Mouse (Mus musculus): ENCODE measurements around the gene Ccdc113.

DNA sequence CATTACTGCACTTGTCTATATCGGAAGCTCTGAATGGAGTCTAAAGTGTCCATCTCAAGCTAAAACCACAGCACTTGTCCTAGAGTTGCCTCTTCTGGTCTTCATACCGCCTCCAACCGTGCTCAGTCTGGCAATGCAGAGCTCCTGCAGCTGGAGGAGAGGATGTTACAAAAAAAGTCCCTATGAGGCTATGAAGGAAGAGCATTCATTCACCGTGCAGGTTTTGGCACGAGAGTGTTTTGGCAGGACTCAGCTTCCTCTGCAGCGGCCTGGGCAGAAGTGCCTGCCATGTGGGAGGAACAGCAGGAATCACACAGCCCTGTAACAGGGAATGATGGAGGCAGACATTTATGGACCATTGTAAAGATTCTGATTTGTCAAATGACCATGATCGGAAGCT is 31.5 kb upstream of the Ccdc113 start:
- TF ChIP-seq CTCF (IDR thresholded peaks at IDR 0.05; ENCODE audit: low read depth, low read length) (no peak), POLR2A (IDR thresholded peaks at IDR 0.05; ENCODE audit: borderline replicate concordance, low read depth, low read length) (no peak)
